Mouse (Mus musculus) frontal cortex, postnatal 14 days (tissue): ENCODE results near the gene Pde1c.
"Not testable (repeated sequence)": the region's sequence is repeated elsewhere in the genome, so short reads cannot be mapped to it uniquely, and the experiment has no call there.

Experiments
- DNase-seq, 2 experiments: peaks; one replicate each; pipeline ENCODE4 v3.0.0; 2022; ENCODE audit warnings: low spot score in 2 of 2

The Pde1c gene

DNA sequence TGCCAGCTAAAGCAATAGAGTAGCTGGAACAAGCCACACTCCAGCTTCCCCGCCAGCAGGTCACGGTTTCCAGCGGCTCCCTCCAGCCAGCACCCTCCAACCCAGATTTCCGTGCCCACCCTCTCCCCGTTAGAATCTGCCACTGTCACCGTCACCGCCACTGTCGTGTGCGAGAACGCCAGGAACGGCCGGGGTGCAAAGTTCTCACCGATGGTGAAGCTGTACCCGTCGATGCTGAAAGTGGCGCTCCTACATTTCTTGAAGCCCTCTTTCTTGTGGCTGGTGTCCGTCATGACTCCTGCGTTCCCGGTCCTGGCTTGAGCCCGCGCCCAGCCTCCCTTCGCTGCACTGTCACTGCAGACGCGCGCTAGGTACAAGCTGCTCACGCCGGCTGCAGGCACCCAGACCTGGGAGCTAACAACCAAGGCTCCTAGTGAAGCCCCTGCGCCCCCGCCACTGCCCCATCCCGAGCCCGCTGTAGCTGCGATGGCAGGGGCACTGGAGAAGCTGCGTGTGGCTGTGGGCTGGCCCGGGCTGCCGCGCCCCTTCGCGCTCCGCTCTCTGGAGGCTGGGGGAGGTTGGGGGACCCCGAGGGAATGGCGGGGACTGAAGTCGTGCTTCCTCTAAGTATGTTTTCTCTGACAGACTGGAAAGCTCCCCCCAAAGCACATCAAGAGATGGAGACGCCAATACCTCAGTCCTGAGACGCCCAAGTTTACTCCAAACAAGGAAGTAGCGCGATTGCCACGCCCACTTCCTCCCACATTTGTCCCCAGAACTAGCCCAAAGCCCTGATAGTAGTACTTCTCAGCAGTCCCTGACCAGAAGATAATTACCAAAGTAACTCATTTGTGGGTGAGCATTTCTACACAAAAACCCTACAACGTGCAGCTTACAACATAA is at the start of gene Pde1c:
Gene Pde1c, minus strand, starts transcription at position 634 of the 903 bp plus-strand sequence.
- DNase-seq = peak in 1 of 2 experiments; percentile 16

DNA sequence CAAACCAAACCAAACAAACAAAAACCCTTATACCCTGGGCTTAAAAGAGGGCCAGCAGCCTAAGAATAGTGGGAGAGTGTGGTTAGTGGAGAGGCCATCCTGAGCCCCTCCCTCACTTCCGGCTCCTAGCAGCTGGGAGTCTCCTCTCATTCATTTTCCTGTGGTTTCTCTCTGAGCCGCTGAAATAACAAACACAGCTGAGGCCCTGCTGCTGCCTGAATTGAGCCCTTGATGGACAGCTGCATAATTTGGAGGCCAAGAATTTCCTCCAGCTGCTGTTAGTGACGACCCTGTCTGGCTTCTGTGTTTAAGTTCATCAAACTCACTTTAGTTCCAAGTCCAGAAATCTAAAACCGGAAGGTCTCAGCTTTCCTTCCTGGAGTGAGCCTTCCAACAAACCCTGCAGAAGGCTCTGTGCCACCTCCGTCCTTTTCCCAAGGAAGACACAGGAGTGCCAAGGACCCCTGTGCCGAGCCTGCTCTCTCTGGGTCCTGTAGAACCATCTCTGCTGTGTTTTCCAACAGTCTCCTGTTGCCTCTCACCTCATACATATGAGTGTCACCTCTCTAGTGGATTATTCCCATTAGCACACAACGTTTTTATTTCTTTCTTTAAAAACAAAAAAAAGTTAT is 48.2 kb upstream of the Pde1c start:
- DNase-seq = peak in 1 of 2 experiments; percentile 7

DNA sequence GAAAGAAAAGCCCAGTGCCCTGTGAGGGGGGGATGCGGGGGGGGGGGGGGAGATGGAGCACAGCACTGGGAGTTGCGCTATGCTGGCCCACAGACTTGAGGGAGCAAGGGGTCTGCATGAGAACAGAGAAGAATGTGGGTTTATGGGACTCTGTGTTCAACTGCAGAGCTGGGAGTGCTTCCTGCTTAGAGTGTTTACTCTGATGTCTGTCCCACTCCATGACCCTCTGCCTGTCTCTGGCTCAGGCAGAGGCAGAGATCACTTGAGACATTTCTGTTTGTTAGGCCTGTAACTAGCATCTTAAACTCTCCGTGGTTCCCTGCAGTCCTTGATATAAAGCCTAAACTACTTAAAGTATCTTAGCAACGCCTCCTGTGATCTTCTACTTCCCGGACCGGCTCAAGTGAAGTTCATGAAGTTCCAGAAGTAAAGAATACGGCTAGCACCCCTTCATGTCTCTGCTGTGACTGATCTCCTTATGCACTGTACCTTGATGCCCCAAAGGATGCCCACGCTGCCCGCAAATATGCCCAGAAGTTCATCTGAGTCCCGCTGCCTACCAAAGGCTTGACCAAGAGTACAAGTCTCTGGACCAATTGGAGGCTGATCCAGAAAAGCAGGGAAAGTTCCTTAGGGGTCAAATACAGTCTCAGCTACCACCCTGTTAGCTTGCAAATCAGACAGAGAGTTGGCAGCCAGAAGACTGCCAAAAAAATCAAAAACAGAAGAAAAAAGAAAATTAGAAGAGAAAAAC is 47.5 kb upstream of the Pde1c start:
- no peak for DNase-seq

DNA sequence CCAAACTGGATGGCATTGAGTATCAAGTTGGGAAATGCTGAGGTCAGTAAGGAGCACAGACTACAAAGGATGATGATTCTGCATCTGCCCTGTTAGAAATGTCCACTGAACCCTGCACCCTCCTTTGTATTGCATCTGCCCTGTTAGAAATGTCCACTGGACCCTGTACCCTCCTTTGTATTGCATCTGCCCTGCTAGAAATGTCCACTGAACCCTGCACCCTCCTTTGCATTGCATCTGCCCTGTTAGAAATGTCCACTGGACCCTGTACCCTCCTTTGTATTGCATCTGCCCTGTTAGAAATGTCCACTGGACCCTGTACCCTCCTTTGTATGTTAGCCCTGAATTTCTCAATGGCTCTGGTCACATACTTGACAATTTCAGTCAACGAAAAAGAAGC is 40.6 kb upstream of the Pde1c start:
- DNase-seq = not testable (repeated sequence)

DNA sequence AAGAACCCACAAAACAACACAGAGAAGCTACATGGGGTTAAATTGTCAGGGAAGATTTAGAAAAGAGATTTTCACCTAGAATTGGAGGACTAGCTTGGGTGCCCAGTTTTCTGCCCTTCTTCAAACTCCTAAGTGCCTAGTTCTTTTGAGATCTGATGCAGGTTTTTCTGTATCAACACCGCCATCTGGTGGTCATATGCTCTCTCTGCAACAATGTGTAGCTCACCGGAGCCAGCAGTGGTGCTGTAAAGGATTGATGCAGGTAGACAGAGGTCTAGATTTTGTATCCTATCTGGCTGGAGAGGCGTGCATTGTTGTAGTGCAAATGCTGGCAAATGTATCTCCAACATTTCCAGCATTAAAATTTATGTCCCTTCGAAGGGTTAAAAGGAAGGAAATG is 39.4 kb upstream of the Pde1c start:
- DNase-seq = peak; percentile 51 to 68

- DNase-seq = no peak
Observed at GRCm38 (mm10) chr6:56579568-56579967, 10.7 kb upstream of the Pde1c start.

GRCm38 (mm10) chr6:56560891-56561290 is 8.0 kb downstream of the Pde1c start:
- no peak for DNase-seq

- DNase-seq = peak; percentile 7 to 17
Observed at GRCm38 (mm10) chr6:56560474-56560888, 8.4 kb downstream of the Pde1c start.

DNA sequence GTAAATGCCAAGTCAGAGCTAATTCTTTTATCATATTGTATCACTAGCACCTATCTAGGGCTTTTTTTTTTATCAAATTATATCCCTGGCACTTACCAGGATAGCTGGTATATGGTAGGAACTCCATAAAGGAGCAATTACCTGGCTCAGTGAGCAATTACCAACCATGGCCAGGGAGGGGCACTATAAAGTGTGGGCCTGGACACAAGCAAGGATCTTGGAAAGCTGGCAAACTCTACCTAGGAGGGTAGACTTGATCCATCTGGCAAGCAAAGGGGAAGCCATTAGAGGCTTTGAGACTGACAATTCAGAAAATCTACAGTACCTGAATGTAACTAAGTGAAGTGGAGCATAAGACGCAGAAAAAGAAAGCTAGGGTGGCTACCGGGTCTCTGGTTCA is 10.2 kb downstream of the Pde1c start:
- DNase-seq = no peak

DNA sequence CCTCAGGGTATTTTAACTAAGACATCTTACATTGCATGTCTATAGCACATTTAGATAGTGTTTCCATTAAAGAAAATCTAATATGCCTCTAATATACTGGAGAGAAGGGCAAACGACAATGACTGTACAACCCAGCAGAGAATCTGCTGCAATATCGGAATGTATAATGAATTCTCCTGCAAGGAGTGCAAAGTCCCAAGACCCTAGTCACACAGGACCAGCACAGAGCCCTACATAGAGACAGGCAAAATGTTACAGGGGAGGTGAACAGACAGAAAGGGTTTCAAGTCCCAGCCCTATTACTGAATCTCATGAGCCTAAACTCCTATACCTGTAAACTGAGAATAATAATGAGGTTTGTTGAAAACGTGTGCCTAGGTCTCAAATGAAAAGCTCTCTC is 13.1 kb downstream of the Pde1c start:
- no peak for DNase-seq

- no peak for DNase-seq
Observed at GRCm38 (mm10) chr6:56555382-56555781, 13.5 kb downstream of the Pde1c start.

GRCm38 (mm10) chr6:56551022-56551421 is 17.9 kb downstream of the Pde1c start:
- DNase-seq = no peak

GRCm38 (mm10) chr6:56540247-56540646 is 28.7 kb downstream of the Pde1c start:
- no peak for DNase-seq

DNA sequence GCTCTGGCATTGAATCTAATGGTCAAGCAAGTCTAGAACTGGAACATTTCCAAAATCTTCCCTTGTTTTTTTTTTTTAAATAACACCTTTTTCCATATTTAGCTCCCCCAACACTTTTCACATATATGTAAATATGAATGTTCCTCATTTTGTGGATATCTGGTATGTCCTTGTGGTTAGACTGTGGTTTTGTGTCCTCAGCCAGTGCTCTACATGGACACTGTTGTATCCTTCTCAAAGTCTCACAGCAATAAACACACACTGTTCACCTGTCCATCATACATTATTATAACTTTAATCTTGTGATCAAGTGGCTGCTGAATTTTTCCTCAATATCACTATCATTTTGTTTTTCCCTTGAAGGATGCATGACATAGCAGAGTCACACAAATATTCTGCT is 34.2 kb downstream of the Pde1c start:
- DNase-seq = no peak

DNA sequence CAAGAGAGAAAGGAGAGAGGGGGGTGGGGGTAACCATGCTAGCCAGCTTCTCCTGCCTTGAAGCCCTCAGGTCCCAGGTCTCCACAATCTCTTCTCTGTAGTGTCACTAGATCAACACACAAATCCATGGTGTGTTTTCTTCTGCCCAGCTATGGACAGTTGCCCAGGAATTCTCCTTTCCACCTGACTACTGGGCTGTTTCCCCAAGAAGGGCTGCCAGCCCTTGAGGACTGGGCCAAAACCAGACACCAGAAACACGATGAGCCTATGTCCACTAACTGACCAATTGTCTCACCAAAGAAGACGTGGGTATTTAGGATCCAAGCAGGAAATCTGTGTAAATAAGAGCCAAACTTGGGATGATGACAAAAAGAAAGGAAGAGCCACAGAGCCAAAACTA is 36.6 kb downstream of the Pde1c start:
- no peak for DNase-seq

- DNase-seq = no peak
Observed at GRCm38 (mm10) chr6:56523938-56524866, 44.7 kb downstream of the Pde1c start.

GRCm38 (mm10) chr6:56489161-56489560 is 79.7 kb downstream of the Pde1c start:
- DNase-seq = no peak

GRCm38 (mm10) chr6:56485078-56485477 is 83.8 kb downstream of the Pde1c start:
- DNase-seq = no peak

GRCm38 (mm10) chr6:56480914-56481482 is 87.9 kb downstream of the Pde1c start:
- peak in 1 of 2 experiments; percentile 67 for DNase-seq

GRCm38 (mm10) chr6:56476581-56476980 is 92.3 kb downstream of the Pde1c start:
- DNase-seq = peak in 1 of 2 experiments; percentile 26

- no peak for DNase-seq
Observed at GRCm38 (mm10) chr6:56458098-56458497, 110.8 kb downstream of the Pde1c start.
